ENCODE assay signal across 22 mouse cellular contexts in the genomic region with DNA sequence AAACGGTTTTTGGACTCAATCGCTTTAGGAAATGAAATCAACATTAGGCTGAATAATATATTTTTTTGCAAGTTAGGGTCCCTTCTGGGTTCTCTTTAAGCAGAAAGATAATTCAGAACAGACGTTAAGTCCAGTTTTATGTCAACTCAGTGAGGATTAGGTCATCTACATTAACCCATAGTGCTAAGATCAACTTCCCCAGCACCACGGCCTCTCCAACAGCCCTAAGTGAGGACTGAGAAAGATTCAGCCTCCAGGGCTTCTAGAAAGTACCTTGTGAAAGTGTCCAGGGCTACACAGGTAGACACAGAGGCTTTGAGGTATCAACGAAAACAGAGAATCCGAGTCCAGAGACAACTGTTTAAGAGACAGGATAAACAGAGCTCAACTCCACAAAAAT. TPM values are rescaled to one million over a fixed set of nuclear protein-coding genes. Genes with fewer than 3 reads are reported as not detected.
A peak's percentile ranks its signal among the peaks of the same experiment; 100 is the strongest.
DNase-seq lines count a peak whose midpoint lies in the region; ATAC-seq and TF ChIP-seq lines count a peak whose summit lies in the region.
"Had no signal": no experiment of that assay in that cellular context is flagged by ENCODE, and none has a peak within 500 bp of the region (broad histone marks: within the 10 kb centered on the region; RNA-seq: fewer than 3 reads in every experiment).

No protein-coding gene starts in this region.

- H3K36me3 ChIP-seq in kidney, embryonic 14.5 days (ENCODE audit: control insufficient read depth, insufficient read depth, low read length): no peaks in the 10 kb centered on the region
- H3K36me3 ChIP-seq in embryonic facial prominence, embryonic 10.5 days (replicated peaks): no peaks in the 10 kb centered on the region
- H3K36me3 ChIP-seq in limb, embryonic 13.5 days: no peaks in the 10 kb centered on the region
- H3K36me3 ChIP-seq: intestine, embryonic 15.5 days; midbrain, embryonic 15.5 days had no signal

- no peak for TF ChIP-seq CTCF in embryonic fibroblast, embryonic 13.5 days (IDR thresholded peaks at IDR 0.05; ENCODE audit: borderline replicate concordance, insufficient read depth, low read length)

- ATAC-seq in kidney, embryonic 14.5 days (ENCODE audit: low FRiP score, low TSS enrichment): peak; percentile 32; the same call in 1 of the 2 replicates
- ATAC-seq in limb, embryonic 13.5 days (ENCODE audit: low FRiP score, low read depth): peak; percentile 25; the same call in 1 of the 2 replicates
- ATAC-seq in granulocyte monocyte progenitor cell, adult 5-6 weeks (replicated peaks; ENCODE audit: poor library complexity, severe bottlenecking): no peak
- ATAC-seq: liver, postnatal 0 days had no signal

- no peak overlapping the region for H3K4me3 ChIP-seq in kidney, embryonic 14.5 days (ENCODE audit: low read length)
- H3K4me3 ChIP-seq in embryonic facial prominence, embryonic 10.5 days: no peak overlapping the region
- H3K4me3 ChIP-seq in embryonic fibroblast, embryonic 13.5 days (ENCODE audit: insufficient read depth, low read length): no peak overlapping the region
- H3K4me3 ChIP-seq in limb, embryonic 13.5 days: no peak overlapping the region
- H3K4me3 ChIP-seq: gastrocnemius, adult 2 months; intestine, embryonic 15.5 days; midbrain, embryonic 15.5 days; myocyte had no signal

- no peak for DNase-seq in kidney, postnatal 36 days
- no peak for DNase-seq in embryonic facial prominence, embryonic 10.5 days (ENCODE audit: low spot score)
- DNase-seq in cerebellum, postnatal 10 days: no peak
- no peak for DNase-seq in heart, adult 18-20 months
- DNase-seq: B cell, adult 2 months; cerebellum, adult 18-20 months; cerebellum, postnatal 36 days; gastrocnemius, adult 2 months; heart, adult 11 months; heart, postnatal 36 days; kidney, postnatal 14 days; layer of hippocampus, adult 9-11 months; liver, postnatal 0 days; lung, postnatal 14 days; thymus, postnatal 14 days had no signal

- no peaks in the 10 kb centered on the region for H3K27me3 ChIP-seq in kidney, embryonic 14.5 days (ENCODE audit: control insufficient read depth, insufficient read depth, low read length)
- H3K27me3 ChIP-seq in embryonic facial prominence, embryonic 10.5 days (replicated peaks; ENCODE audit: low read depth, poor library complexity, severe bottlenecking): no peaks in the 10 kb centered on the region
- no peaks in the 10 kb centered on the region for H3K27me3 ChIP-seq in limb, embryonic 13.5 days
- H3K27me3 ChIP-seq: intestine, embryonic 15.5 days; midbrain, embryonic 15.5 days had no signal

- H3K9ac ChIP-seq in kidney, embryonic 14.5 days (ENCODE audit: low read depth, low read length): no peak overlapping the region
- no peak overlapping the region for H3K9ac ChIP-seq in limb, embryonic 13.5 days
- H3K9ac ChIP-seq: intestine, embryonic 15.5 days; liver, postnatal 0 days; midbrain, embryonic 15.5 days had no signal

- WGBS in kidney, embryonic 14.5 days: 25% methylated on average over 6 of the region's 6 CpGs
- WGBS in embryonic facial prominence, embryonic 10.5 days: 44% methylated on average over 6 of the region's 6 CpGs
- 24% methylated on average over 6 of the region's 6 CpGs for WGBS in limb, embryonic 13.5 days

- peaks cover 25% of the 10 kb centered on the region for H3K4me1 ChIP-seq in kidney, embryonic 14.5 days (ENCODE audit: control insufficient read depth, insufficient read depth, low read length)
- peaks cover 42% of the 10 kb centered on the region for H3K4me1 ChIP-seq in embryonic facial prominence, embryonic 10.5 days
- H3K4me1 ChIP-seq in embryonic fibroblast, embryonic 13.5 days (ENCODE audit: control insufficient read depth, insufficient read depth, low read length): peaks cover 2% of the 10 kb centered on the region; the same call in 1 of the 2 replicates
- peaks cover 37% of the 10 kb centered on the region for H3K4me1 ChIP-seq in limb, embryonic 13.5 days
- H3K4me1 ChIP-seq: intestine, embryonic 15.5 days had no signal

- no peak overlapping the region for H3K4me2 ChIP-seq in kidney, embryonic 14.5 days (replicated peaks; ENCODE audit: low read depth, low read length)
- H3K4me2 ChIP-seq in limb, embryonic 13.5 days (replicated peaks): peak overlapping the region; percentile 19
- H3K4me2 ChIP-seq: intestine, embryonic 15.5 days; midbrain, embryonic 15.5 days had no signal

- TF ChIP-seq POLR2A in embryonic fibroblast, embryonic 13.5 days (IDR thresholded peaks at IDR 0.05; ENCODE audit: low read depth, low read length): no peak

- H3K9me3 ChIP-seq in kidney, embryonic 14.5 days (ENCODE audit: control insufficient read depth, low read length): no peaks in the 10 kb centered on the region
- H3K9me3 ChIP-seq in embryonic facial prominence, embryonic 10.5 days: peaks cover 6% of the 10 kb centered on the region; the same call in 1 of the 2 replicates
- no peaks in the 10 kb centered on the region for H3K9me3 ChIP-seq in limb, embryonic 13.5 days
- H3K9me3 ChIP-seq: intestine, embryonic 15.5 days had no signal

- no peak overlapping the region; the same call in 1 of the 2 replicates for H3K27ac ChIP-seq in kidney, embryonic 14.5 days (ENCODE audit: low read depth, low read length)
- H3K27ac ChIP-seq in embryonic facial prominence, embryonic 10.5 days (replicated peaks): peak overlapping the region; percentile 72
- H3K27ac ChIP-seq in embryonic fibroblast, embryonic 13.5 days (ENCODE audit: insufficient read depth, low read length): peak overlapping the region; percentile 6; the same call in 1 of the 2 replicates
- peak overlapping the region; percentile 74 for H3K27ac ChIP-seq in limb, embryonic 13.5 days
- H3K27ac ChIP-seq: gastrocnemius, adult 2 months; intestine, embryonic 15.5 days; midbrain, embryonic 15.5 days had no signal

RNA-seq across cellular contexts. Expression of a gene that starts 11.3 kb away (rescaled TPM):
- polyA plus RNA-seq in kidney, embryonic 14.5 days (2014; fragmentation: Nextera tagmentation; extraction: Ambion mirVana): 4.6 and 6.9 TPM in 2 replicates
- 8.0 and 10.5 TPM in 2 replicates for polyA plus RNA-seq in embryonic facial prominence, embryonic 10.5 days (2016; fragmentation: Nextera tagmentation; extraction: Ambion mirVana)
- 16.4 and 19.6 TPM in 2 replicates for polyA plus RNA-seq in embryonic fibroblast, embryonic 13.5 days (2011; ENCODE audit: insufficient read length, low read depth, missing spikeins)
- polyA plus RNA-seq in limb, embryonic 13.5 days (2015; fragmentation: Nextera tagmentation; extraction: Ambion mirVana): 6.9 and 7.0 TPM in 2 replicates
- 3.4 and 4.0 TPM in 2 replicates for total RNA-seq in granulocyte monocyte progenitor cell, adult 5-6 weeks (2014; fragmentation: Nextera tagmentation)
- 0.88 and 1.8 TPM in 2 replicates for total RNA-seq in granulocyte monocyte progenitor cell, adult 5-6 weeks (2017)
- 1 to 10 TPM in 1 of 2 experiments, under 1 TPM in 1; 0.69 to 1.1 TPM for total RNA-seq in heart, adult 18-20 months (2021)
